Mouse (Mus musculus): ENCODE results near the gene Zmiz1. TPM values are rescaled to one million over a fixed set of nuclear protein-coding genes. Genes with fewer than 3 reads are reported as not detected.

Zmiz1 gene
- polyA plus RNA-seq, 1 experiment from 2014 or later, result 42.5 TPM

DNA sequence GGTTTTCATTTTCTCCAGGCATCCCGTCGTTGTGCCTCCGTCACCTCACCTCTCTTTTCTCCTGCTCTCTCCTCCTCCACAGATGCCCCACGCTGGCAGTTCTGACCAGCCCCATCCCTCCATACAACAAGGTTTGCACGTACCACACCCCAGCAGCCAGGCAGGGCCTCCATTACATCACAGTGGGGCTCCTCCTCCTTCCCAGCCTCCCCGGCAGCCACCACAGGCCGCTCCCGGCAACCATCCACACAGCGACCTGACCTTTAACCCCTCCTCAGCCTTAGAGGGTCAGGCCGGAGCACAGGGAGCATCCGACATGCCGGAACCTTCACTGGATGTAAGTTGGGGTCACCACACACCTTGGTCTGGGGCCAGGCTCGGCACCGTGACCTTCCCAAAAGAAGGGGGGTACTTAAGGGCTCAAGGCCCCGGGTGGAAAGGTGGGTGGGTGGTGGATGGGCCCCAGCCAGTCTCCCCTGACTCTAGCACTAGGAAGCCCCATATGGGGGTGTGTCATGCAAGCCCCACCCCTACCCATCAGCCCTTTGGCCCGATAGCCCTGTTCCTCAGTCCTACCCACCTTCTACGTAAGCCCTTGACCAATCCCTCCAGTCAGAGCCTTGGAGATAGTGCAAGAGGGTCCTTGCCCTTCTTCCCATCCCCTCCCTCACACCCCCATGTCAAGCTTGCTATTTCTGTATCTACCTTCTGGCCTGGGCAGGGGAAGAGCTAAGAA is 202.4 kb downstream of the Zmiz1 start:
- no peaks in the 10 kb centered on the region for H3K27me3 ChIP-seq (ENCODE audit: poor library complexity, severe bottlenecking)
- no peak overlapping the region for H3K27ac ChIP-seq
- no peaks in the 10 kb centered on the region for H3K9me3 ChIP-seq
- H3K36me3 ChIP-seq (replicated peaks), result peaks cover 100% of the 10 kb centered on the region
- 83% methylated on average over 17 of the region's 17 CpGs for WGBS
- H3K4me1 ChIP-seq, result no peaks in the 10 kb centered on the region
- no peak overlapping the region for H3K4me3 ChIP-seq
- DNase-seq (ENCODE audit: extremely low spot score, low spot score), result no peak

DNA sequence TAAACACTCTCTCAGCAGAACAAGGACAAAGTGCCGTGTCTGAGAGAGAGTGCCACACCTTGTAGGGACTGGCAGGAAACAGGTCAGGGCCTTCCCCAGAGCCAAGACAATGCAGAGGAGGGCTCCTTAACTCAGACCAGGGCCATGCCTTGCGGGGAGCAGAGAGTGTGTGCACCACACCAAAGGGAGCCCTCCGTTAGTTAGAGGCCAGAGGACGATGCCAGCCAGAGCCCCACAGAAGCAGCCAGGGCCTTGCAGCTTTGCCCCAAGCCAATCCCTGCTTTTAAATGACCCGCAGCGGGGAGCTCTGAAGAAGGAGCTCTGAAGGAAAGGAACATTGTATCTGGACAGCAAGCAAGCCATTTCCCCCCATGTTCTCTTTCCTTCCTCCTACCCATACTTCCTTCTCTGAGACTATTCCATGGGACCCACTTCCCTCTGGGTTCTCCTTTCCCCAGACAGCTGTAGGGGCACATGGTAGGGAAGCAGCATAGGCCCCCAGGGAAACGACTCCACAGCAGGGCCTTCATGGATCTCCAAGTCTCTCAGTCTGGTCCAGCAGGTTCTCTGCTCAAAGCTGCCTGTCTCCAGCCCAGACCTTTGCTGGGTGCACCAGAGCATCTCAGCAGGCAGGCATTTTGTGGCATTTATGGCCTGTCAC is 204.8 kb downstream of the Zmiz1 start:
- Histone ChIP-seq H3K4me3 (no peak overlapping the region), H3K27ac (no peak overlapping the region), H3K27me3 (ENCODE audit: poor library complexity, severe bottlenecking) (no peaks in the 10 kb centered on the region), H3K9me3 (no peaks in the 10 kb centered on the region), H3K36me3 (replicated peaks) (peaks cover 88% of the 10 kb centered on the region), H3K4me1 (no peaks in the 10 kb centered on the region)
- 90% methylated on average over 7 of the region's 7 CpGs for WGBS
- no peak for DNase-seq (ENCODE audit: extremely low spot score, low spot score)

DNA sequence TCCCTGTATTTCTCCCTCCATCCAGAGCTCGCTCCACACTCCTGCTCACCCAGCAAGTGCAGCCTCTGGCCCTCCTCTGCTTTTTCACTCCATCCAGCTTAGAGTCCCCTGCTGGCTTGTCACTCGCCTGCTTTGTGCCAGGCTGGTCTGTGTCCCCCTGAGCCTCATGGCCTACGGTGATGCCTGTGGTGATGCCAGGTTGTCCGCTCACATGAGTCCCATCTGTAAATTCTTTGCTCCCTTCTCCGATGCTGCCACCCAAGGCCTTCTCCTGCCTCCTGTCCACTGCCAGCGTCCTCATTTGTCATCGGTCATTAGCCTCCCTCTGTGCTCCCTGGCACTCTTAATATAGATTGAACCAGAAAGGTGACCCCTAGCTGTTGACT is 205.3 kb downstream of the Zmiz1 start:
- H3K36me3 ChIP-seq (replicated peaks), result peaks cover 86% of the 10 kb centered on the region
- 88% methylated on average over 7 of the region's 7 CpGs for WGBS

DNA sequence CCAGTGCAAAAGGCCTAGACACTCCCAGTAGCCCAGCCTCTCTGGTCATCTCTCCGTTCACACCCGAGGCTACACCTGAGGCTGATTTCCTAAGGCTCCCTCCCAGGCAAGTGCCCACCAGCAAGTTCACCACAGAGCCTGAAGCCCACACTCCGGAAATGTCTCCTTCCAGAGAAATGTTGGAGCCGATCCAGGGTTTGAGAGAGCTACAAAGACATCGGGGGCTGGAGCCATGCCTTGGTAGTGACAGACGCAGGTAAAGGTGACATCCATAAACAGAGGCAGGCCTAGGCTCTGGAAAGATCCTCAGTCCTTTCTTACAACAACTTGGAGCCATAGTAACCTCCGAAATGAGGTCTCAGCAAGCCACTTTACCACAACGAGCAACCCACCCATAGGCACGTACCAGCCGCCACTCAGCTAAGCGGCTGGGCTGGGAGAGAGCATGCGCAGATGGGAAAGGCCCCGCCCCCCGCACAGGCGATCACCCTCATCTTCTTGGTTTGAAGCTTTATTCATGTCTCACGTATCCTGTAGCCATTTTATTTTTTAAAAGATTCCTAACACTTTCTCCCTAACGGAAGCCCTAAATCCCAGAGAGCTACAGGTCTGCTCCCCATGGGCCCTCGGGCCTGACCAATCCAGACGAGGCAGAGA is 206.5 kb downstream of the Zmiz1 start:
- DNase-seq (ENCODE audit: extremely low spot score, low spot score), result no peak
- no peak overlapping the region for H3K27ac ChIP-seq
- H3K27me3 ChIP-seq (ENCODE audit: poor library complexity, severe bottlenecking), result no peaks in the 10 kb centered on the region
- H3K36me3 ChIP-seq (replicated peaks), result peaks cover 74% of the 10 kb centered on the region
- no peaks in the 10 kb centered on the region for H3K4me1 ChIP-seq
- H3K4me3 ChIP-seq, result no peak overlapping the region
- no peaks in the 10 kb centered on the region for H3K9me3 ChIP-seq
- WGBS, result 70% methylated on average over 19 of the region's 19 CpGs

More for the DNA sequence above, 205.3 kb downstream of the Zmiz1 start:
- Histone ChIP-seq H3K4me1 (no peaks in the 10 kb centered on the region), H3K27ac (no peak overlapping the region), H3K9me3 (no peaks in the 10 kb centered on the region), H3K4me3 (no peak overlapping the region), H3K27me3 (ENCODE audit: poor library complexity, severe bottlenecking) (no peaks in the 10 kb centered on the region)
- DNase-seq (ENCODE audit: extremely low spot score, low spot score), result no peak

DNA sequence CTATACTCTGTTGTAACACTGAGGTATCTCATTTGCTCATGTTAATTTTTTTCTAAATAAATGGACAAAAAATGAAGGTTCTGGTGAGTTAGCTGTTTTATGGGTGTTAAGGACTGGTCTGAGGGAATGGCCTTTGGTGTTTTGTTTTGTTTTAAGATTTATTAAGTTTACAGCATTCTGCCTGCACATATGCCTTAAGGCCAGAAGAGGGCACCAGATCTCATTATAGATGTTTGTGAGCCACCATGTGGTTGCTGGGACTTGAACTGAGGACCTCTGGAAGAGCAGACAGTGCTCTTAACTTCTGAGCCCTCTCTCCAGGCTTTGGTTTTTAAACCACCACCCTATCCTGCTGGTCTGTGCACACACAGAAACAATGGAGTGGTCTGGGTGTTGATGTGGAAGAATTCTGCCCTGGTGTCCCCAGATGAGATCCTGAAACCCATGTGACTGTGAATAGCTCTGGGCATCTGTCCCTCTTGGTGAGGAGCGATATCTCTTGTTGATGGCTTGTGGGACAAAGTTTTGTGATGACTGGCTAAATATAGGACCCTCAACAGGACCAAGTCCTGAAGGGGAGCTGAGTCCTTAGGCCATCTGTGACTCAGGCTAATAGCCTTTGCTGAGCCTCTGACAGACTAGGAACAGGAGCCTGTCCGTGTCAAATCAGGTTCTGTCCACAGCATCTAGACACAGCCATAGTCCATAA is 207.8 kb downstream of the Zmiz1 start:
- Histone ChIP-seq H3K9me3 (no peaks in the 10 kb centered on the region), H3K4me3 (no peak overlapping the region), H3K27ac (no peak overlapping the region), H3K27me3 (ENCODE audit: poor library complexity, severe bottlenecking) (no peaks in the 10 kb centered on the region), H3K4me1 (no peaks in the 10 kb centered on the region), H3K36me3 (replicated peaks) (peaks cover 61% of the 10 kb centered on the region)
- DNase-seq (ENCODE audit: extremely low spot score, low spot score), result no peak
- WGBS, result 92% methylated on average over 2 of the region's 2 CpGs

DNA sequence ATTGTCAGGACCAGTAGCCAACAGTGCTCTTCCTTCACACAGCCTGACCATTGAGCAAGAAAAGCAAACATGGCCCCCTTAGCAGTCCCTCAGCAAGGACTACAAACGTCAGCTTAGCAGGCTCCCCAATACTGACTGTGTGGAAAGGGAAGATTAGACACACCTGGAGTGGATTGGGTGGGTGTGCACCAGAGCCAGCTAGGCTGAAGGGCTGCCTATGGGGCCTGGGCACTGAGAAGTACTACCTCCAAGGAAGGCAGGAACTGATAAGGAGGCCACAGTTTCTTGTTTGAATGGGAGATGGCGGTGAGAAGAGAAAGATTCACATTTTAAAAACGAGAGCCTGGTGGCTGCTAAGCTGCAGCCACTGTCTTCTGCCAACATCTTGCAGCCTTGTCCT is 208.6 kb downstream of the Zmiz1 start:
- DNase-seq (ENCODE audit: extremely low spot score, low spot score), result no peak
- 74% methylated on average over 3 of the region's 3 CpGs for WGBS
- no peak overlapping the region for H3K27ac ChIP-seq
- H3K4me3 ChIP-seq, result no peak overlapping the region
- no peaks in the 10 kb centered on the region for H3K4me1 ChIP-seq
- no peaks in the 10 kb centered on the region for H3K9me3 ChIP-seq
- no peaks in the 10 kb centered on the region for H3K27me3 ChIP-seq (ENCODE audit: poor library complexity, severe bottlenecking)
- H3K36me3 ChIP-seq (replicated peaks), result peaks cover 53% of the 10 kb centered on the region

DNA sequence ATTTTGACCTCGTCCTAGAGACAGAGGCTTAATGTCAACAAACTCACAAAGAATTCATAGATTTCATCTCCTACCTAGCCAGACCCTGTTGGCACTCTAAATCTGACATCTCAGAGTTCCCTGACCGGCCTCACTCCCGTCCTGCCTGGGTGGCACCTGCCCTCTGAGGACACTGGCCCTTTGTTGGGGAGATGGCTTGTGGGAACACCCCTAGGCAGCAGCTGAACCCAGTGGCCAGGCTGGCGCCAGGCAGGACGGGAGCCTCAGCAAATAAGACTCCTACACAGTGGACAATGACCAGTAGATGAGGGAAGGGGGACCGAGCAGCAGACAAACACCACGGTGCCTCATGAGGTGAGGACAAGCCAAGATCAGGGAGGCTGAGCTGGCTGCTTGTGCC is 220.6 kb downstream of the Zmiz1 start:
- H3K4me3 ChIP-seq, result no peak overlapping the region
- no peaks in the 10 kb centered on the region for H3K4me1 ChIP-seq
- no peaks in the 10 kb centered on the region for H3K27me3 ChIP-seq (ENCODE audit: poor library complexity, severe bottlenecking)
- DNase-seq (ENCODE audit: extremely low spot score, low spot score), result no peak
- H3K36me3 ChIP-seq (replicated peaks), result no peaks in the 10 kb centered on the region
- no peaks in the 10 kb centered on the region for H3K9me3 ChIP-seq
- WGBS, result 77% methylated on average over 7 of the region's 7 CpGs
- H3K27ac ChIP-seq, result no peak overlapping the region

DNA sequence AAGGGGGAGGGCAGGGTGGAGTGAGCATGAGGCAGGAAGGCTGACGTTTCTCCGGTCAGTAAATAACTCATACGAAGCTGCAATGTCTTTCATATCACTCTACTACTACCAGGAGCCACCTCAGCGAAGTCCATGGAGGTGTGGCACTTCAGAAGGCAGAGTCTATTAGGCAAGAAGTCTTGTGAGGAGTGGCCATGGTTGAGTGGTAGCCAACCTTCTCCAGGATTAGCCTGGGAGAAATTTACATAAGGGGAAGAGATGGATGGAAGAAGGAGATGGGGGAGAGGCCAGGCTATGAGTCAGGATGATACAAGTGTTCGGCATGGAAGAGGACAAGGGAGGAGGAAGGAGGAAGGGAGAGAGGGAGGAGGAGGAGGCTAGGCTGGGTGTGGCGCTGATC is 223.0 kb downstream of the Zmiz1 start:
- Histone ChIP-seq H3K4me1 (no peaks in the 10 kb centered on the region), H3K27me3 (ENCODE audit: poor library complexity, severe bottlenecking) (no peaks in the 10 kb centered on the region), H3K9me3 (no peaks in the 10 kb centered on the region), H3K27ac (no peak overlapping the region), H3K36me3 (replicated peaks) (no peaks in the 10 kb centered on the region), H3K4me3 (no peak overlapping the region)
- DNase-seq (ENCODE audit: extremely low spot score, low spot score), result no peak
- WGBS, result 85% methylated on average over 6 of the region's 6 CpGs

DNA sequence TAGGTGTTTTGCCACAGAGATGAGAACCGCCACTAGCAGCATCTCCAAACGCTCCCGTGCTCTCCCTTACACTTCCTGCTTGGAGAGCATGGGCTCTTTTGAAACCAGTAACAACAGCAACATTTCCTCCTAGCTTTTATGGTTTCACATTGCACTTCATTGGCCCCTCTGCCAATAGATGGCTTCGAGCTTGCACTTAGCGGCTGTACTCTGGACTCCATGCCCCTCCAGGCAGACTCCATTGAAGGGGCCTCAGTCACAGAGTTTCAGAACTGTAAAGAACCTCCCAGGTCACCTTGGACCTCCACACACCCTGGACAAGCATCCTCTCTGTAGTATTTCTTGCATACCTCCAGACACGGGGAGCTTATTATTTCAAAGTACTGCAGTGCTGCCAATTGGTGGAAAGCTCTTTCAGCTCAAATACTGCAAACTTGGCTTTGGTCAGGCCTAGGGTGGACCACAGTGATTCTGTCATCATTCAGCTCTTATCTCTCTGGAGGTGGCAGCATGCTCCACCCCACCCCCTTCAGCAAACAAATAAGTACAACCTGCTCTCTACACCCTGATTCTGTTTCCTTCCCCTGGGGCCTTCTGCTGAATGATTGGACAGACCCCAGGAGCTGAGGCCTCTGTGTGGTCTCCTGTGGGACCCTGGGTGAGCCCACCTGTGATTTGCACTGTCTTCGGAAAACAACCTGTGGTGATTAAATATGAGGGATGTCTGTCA is 227.4 kb downstream of the Zmiz1 start:
- no peaks in the 10 kb centered on the region for H3K9me3 ChIP-seq
- no peak overlapping the region for H3K27ac ChIP-seq
- DNase-seq (ENCODE audit: extremely low spot score, low spot score), result no peak
- 81% methylated on average over 7 of the region's 7 CpGs for WGBS
- no peaks in the 10 kb centered on the region for H3K36me3 ChIP-seq (replicated peaks)
- no peaks in the 10 kb centered on the region for H3K4me1 ChIP-seq
- H3K27me3 ChIP-seq (ENCODE audit: poor library complexity, severe bottlenecking), result no peaks in the 10 kb centered on the region
- no peak overlapping the region for H3K4me3 ChIP-seq

DNA sequence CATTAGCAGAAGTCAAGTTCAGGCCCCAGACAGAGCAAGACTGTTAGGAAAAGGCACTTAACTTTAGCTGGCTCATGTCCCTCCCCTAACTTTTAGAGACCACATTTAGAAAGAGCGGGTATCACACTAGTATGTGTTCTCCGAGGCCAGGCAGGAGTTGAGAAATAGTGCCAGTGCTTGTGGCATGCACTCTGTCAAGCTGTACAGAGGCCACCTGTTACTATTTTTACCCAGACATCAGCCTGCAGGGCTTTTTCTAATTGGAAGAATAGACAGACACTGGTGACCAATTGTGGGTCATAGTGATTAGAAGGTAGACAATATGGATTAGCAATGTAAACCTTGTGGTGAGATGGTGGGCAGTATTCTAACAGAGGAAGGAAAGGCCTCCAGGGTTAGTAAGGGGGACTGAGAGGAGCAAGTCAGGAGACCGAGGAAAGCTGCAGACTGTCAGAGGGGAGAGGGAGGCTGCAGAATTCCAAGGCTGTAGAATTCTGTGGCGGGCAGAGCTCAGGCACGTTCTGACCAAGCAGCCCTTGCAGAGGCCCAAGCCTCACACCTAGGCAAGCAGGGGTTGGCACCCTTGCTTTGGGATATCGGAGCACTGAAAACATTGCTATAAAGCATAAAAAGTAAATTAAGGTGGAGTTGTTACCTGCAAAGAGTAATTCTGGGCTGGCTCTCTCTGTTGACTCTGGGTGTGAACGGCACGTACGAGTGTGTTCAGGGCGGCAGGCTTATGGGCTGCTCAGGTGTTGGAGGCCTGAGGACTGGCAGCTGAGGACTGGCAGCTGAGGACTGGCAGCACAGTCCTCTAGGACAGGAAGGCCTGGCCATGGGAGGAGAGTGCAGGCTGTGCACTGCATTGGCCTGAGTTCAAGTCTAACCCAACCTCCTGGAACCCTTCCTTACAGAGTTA is 228.3 kb downstream of the Zmiz1 start:
- Histone ChIP-seq H3K27ac (no peak overlapping the region), H3K4me1 (no peaks in the 10 kb centered on the region), H3K9me3 (no peaks in the 10 kb centered on the region), H3K4me3 (no peak overlapping the region), H3K27me3 (ENCODE audit: poor library complexity, severe bottlenecking) (0 out of 2 replicates have a peak, but pooled peaks cover 2% of the 10 kb centered on the region), H3K36me3 (replicated peaks) (no peaks in the 10 kb centered on the region)
- 85% methylated on average over 10 of the region's 10 CpGs for WGBS
- DNase-seq (ENCODE audit: extremely low spot score, low spot score), result no peak

DNA sequence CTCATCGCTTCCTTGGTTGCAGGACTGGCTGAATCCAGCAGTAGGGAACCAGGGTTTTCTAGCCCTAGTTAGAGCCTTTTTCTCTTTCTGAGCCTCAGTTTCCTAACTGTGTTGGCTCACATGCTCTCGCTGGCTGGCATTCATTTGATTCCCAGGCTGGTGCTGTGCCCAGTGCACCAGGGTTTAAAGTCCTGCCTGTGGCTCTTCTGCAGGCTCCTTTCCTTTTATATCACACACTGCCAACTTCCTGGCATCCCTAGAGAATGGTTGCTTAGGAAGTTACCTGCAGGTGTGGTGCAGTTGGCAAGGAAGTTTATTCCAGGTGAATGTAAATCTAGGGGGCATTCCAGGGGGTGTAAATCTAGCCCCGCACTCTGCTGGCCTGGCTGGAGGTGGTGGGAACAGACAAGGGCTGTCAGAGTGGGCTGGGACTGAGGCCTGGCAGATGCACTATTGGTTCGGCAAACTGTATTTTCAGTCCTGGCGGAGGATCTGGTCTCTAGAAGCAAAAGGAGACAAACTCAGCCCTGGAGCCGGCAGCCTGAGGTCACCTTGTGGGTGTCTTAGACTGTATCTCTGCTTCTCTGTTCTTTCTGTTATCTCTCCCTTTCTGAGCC is 234.4 kb downstream of the Zmiz1 start:
- peak overlapping the region; percentile 69 for H3K4me3 ChIP-seq

More for the DNA sequence above, 234.4 kb downstream of the Zmiz1 start:
- Histone ChIP-seq H3K36me3 (replicated peaks) (peaks cover 29% of the 10 kb centered on the region), H3K27me3 (ENCODE audit: poor library complexity, severe bottlenecking) (0 out of 2 replicates have a peak, but pooled peaks cover 3% of the 10 kb centered on the region), H3K27ac (peak overlapping the region; percentile 88), H3K9me3 (no peaks in the 10 kb centered on the region), H3K4me1 (peaks cover 35% of the 10 kb centered on the region)
- WGBS, result 70% methylated on average over 6 of the region's 6 CpGs
- DNase-seq (ENCODE audit: extremely low spot score, low spot score), result no peak

All from forebrain, embryonic 10.5 days (tissue).